ENCODE assay signal across 20 mouse cellular contexts in genomic region chr16:49319047-49319678, GRCm38 (mm10).
A peak's percentile ranks its signal among the peaks of the same experiment; 100 is the strongest.
DNase-seq lines count a peak whose midpoint lies in the region; ATAC-seq and TF ChIP-seq lines count a peak whose summit lies in the region.
"Had no signal": no experiment of that assay in that cellular context is flagged by ENCODE, and none has a peak within 500 bp of the region (broad histone marks: within the 10 kb centered on the region; RNA-seq: fewer than 3 reads in every experiment).

No protein-coding gene starts in this region.

- H3K27me3 ChIP-seq in forebrain, embryonic 14.5 days (replicated peaks; ENCODE audit: control insufficient read depth, insufficient read depth, low read length) = no peaks in the 10 kb centered on the region
- no peaks in the 10 kb centered on the region for H3K27me3 ChIP-seq in forebrain, embryonic 10.5 days (ENCODE audit: poor library complexity, severe bottlenecking)
- H3K27me3 ChIP-seq in forebrain, embryonic 16.5 days (replicated peaks; ENCODE audit: control insufficient read depth, insufficient read depth, low read length) = no peaks in the 10 kb centered on the region
- no peaks in the 10 kb centered on the region for H3K27me3 ChIP-seq in liver, embryonic 12.5 days (replicated peaks)
- H3K27me3 ChIP-seq: heart, embryonic 15.5 days; limb, embryonic 15.5 days; neural tube, embryonic 13.5 days had no signal

- H3K4me2 ChIP-seq in forebrain, embryonic 14.5 days (ENCODE audit: low read length) = no peak overlapping the region
- H3K4me2 ChIP-seq in forebrain, embryonic 16.5 days (ENCODE audit: low read length) = no peak overlapping the region
- no peak overlapping the region for H3K4me2 ChIP-seq in liver, embryonic 12.5 days
- H3K4me2 ChIP-seq: heart, embryonic 15.5 days; limb, embryonic 15.5 days; neural tube, embryonic 13.5 days had no signal

- peak; percentile 22; the same call in 1 of the 2 replicates for TF ChIP-seq CTCF in layer of hippocampus, adult 2 months (conservative IDR thresholded peaks at IDR 0.05)

- peak; percentile 66 for ATAC-seq in forebrain, embryonic 14.5 days
- peak; percentile 73 for ATAC-seq in forebrain, embryonic 16.5 days
- ATAC-seq in liver, embryonic 12.5 days = no peak
- ATAC-seq: activated CD4-positive, CD25-positive, alpha-beta regulatory T cell, adult 4 months; liver, postnatal 0 days; Patski had no signal

- DNase-seq in forebrain, embryonic 14.5 days (ENCODE audit: low spot score) = peak; percentile 55
- DNase-seq in forebrain, embryonic 10.5 days (ENCODE audit: extremely low spot score, low spot score) = no peak
- DNase-seq in layer of hippocampus, adult 2 months (ENCODE audit: low spot score in 2 of 2) = no peak
- DNase-seq in layer of hippocampus, adult 9-10 months (ENCODE audit: low spot score) = no peak
- DNase-seq in cerebellum, adult 9-10 months = peak; percentile 23
- no peak for DNase-seq in frontal cortex, postnatal 25 days (ENCODE audit: low spot score in 2 of 2)
- DNase-seq: adrenal gland, postnatal 25 days; gastrocnemius, postnatal 10 days; heart, adult 2 months; kidney, adult 18-20 months; liver, postnatal 0 days; lung, postnatal 36 days; thymus, postnatal 14 days had no signal

- no peaks in the 10 kb centered on the region for H3K9me3 ChIP-seq in forebrain, embryonic 14.5 days (replicated peaks; ENCODE audit: control insufficient read depth, low read length)
- no peaks in the 10 kb centered on the region for H3K9me3 ChIP-seq in forebrain, embryonic 10.5 days
- no peaks in the 10 kb centered on the region for H3K9me3 ChIP-seq in forebrain, embryonic 16.5 days (ENCODE audit: control insufficient read depth, low read length)
- no peaks in the 10 kb centered on the region for H3K9me3 ChIP-seq in liver, embryonic 12.5 days (replicated peaks)
- H3K9me3 ChIP-seq: heart, embryonic 15.5 days; limb, embryonic 15.5 days; neural tube, embryonic 13.5 days had no signal

- 58% methylated on average over 4 of the region's 4 CpGs for WGBS in forebrain, embryonic 14.5 days
- WGBS in forebrain, embryonic 10.5 days = 83% methylated on average over 4 of the region's 4 CpGs
- 41% methylated on average over 4 of the region's 4 CpGs for WGBS in forebrain, embryonic 16.5 days
- WGBS in liver, embryonic 12.5 days (ENCODE audit: insufficient replicate concordance) = 61% methylated on average over 4 of the region's 4 CpGs

- H3K27ac ChIP-seq in forebrain, embryonic 14.5 days (ENCODE audit: low read depth, low read length) = no peak overlapping the region
- no peak overlapping the region for H3K27ac ChIP-seq in forebrain, embryonic 10.5 days
- no peak overlapping the region for H3K27ac ChIP-seq in layer of hippocampus, adult 2 months
- H3K27ac ChIP-seq in forebrain, embryonic 16.5 days (ENCODE audit: low read length) = no peak overlapping the region
- H3K27ac ChIP-seq in liver, embryonic 12.5 days = no peak overlapping the region
- H3K27ac ChIP-seq: heart, adult 2 months; heart, embryonic 15.5 days; limb, embryonic 15.5 days; neural tube, embryonic 13.5 days had no signal

- H3K4me1 ChIP-seq in forebrain, embryonic 14.5 days (ENCODE audit: control insufficient read depth, insufficient read depth, low read length) = no peaks in the 10 kb centered on the region
- H3K4me1 ChIP-seq in forebrain, embryonic 10.5 days = no peaks in the 10 kb centered on the region
- no peaks in the 10 kb centered on the region; the same call in 1 of the 2 replicates for H3K4me1 ChIP-seq in forebrain, embryonic 16.5 days (replicated peaks; ENCODE audit: control insufficient read depth, insufficient read depth, low read length)
- H3K4me1 ChIP-seq in liver, embryonic 12.5 days = no peaks in the 10 kb centered on the region
- H3K4me1 ChIP-seq: heart, embryonic 15.5 days; limb, embryonic 15.5 days; neural tube, embryonic 13.5 days had no signal

- no peak overlapping the region for H3K9ac ChIP-seq in forebrain, embryonic 14.5 days (ENCODE audit: low read length)
- no peak overlapping the region for H3K9ac ChIP-seq in forebrain, embryonic 16.5 days (replicated peaks; ENCODE audit: low read depth, low read length)
- no peak overlapping the region for H3K9ac ChIP-seq in liver, embryonic 12.5 days
- H3K9ac ChIP-seq: heart, embryonic 15.5 days; limb, embryonic 15.5 days; liver, postnatal 0 days; neural tube, embryonic 13.5 days had no signal

- no peaks in the 10 kb centered on the region for H3K36me3 ChIP-seq in forebrain, embryonic 14.5 days (ENCODE audit: control insufficient read depth, insufficient read depth, low read length)
- H3K36me3 ChIP-seq in forebrain, embryonic 10.5 days (replicated peaks) = no peaks in the 10 kb centered on the region
- H3K36me3 ChIP-seq in forebrain, embryonic 16.5 days (ENCODE audit: control insufficient read depth, insufficient read depth) = no peaks in the 10 kb centered on the region
- no peaks in the 10 kb centered on the region for H3K36me3 ChIP-seq in liver, embryonic 12.5 days
- H3K36me3 ChIP-seq: heart, embryonic 15.5 days; limb, embryonic 15.5 days; neural tube, embryonic 13.5 days had no signal

- H3K4me3 ChIP-seq in forebrain, embryonic 14.5 days (ENCODE audit: low read depth, low read length) = no peak overlapping the region
- H3K4me3 ChIP-seq in forebrain, embryonic 10.5 days = no peak overlapping the region
- no peak overlapping the region for H3K4me3 ChIP-seq in layer of hippocampus, adult 2 months
- no peak overlapping the region for H3K4me3 ChIP-seq in forebrain, embryonic 16.5 days (replicated peaks; ENCODE audit: low read length)
- no peak overlapping the region for H3K4me3 ChIP-seq in liver, embryonic 12.5 days
- H3K4me3 ChIP-seq: heart, adult 2 months; heart, embryonic 15.5 days; limb, embryonic 15.5 days; neural tube, embryonic 13.5 days had no signal

Comparison
In these comparisons a context has a peak if more than half of its experiments do, and no peak if none do; other contexts are left out.
1. DNase-seq: peak in forebrain, embryonic 14.5 days (single experiment) and cerebellum, adult 9-10 months (single experiment); none in forebrain, embryonic 10.5 days (single experiment), layer of hippocampus, adult 2 months (0 of 2), layer of hippocampus, adult 9-10 months (single experiment) and frontal cortex, postnatal 25 days (0 of 2).